Comparison of ENCODE assay signal across 7 mouse cellular contexts in the genomic region with DNA sequence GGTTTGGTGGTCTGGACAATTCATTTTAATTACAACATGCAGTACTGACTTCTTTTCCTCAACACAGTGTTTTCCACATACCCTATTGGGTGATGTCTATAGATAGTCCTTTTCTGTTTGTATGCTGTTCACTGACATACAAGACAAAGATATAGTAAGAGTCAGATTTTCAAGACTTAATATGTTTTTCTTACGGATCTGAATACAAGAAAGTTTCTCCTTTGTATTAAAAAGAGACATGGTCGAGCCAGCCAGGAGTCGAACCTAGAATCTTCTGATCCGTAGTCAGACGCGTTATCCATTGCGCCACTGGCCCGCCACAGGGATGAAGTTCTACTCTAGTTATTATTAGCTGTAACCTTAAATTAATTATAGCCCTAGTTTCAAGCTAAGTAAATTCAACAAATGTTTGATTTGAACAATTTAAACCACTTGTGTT. TPM values are rescaled to one million over a fixed set of nuclear protein-coding genes. Genes with fewer than 3 reads are reported as not detected.
DNase-seq lines count a peak whose midpoint lies in the region; ATAC-seq and TF ChIP-seq lines count a peak whose summit lies in the region.

No protein-coding gene starts in this region.

- no peak for TF ChIP-seq POLR2A in MEL (IDR thresholded peaks at IDR 0.05; ENCODE audit: control insufficient read depth in 1 of 2, insufficient read depth in 1 of 2, low read depth in 1 of 2, low read length in 2 of 2, poor library complexity in 1 of 2)
- TF ChIP-seq POLR2A in heart, adult 2 months (IDR thresholded peaks at IDR 0.05; ENCODE audit: insufficient read depth, low read depth, low read length), result no peak

- no peak for TF ChIP-seq CTCF in MEL (IDR thresholded peaks at IDR 0.05 in 2 of 3, conservative IDR thresholded peaks at IDR 0.05 in 1 of 3; ENCODE audit: control insufficient read depth in 1 of 3, insufficient read depth in 1 of 3, low read depth in 2 of 3, low read length in 3 of 3, poor library complexity in 1 of 3, severe bottlenecking in 1 of 3)
- no peak for TF ChIP-seq CTCF in heart, adult 2 months (IDR thresholded peaks at IDR 0.05)
- TF ChIP-seq CTCF in intestine, postnatal 0 days (IDR thresholded peaks at IDR 0.05; ENCODE audit: low read depth), result no peak
- no peak for TF ChIP-seq CTCF in liver, postnatal 0 days (IDR thresholded peaks at IDR 0.05; ENCODE audit: low read depth)

- H3K4me1 ChIP-seq in MEL (ENCODE audit: control insufficient read depth in 1 of 2, insufficient read depth in 2 of 2, low read length in 2 of 2), result peaks cover 0 to 3% of the 10 kb centered on the region in 2 experiments; a peak in 1 of 4 replicates
- no peaks in the 10 kb centered on the region; the same call in 1 of the 2 replicates for H3K4me1 ChIP-seq in heart, adult 2 months (ENCODE audit: control insufficient read depth, insufficient read depth, low read length)
- 0 out of 2 replicates have a peak, but pooled peaks cover 3% of the 10 kb centered on the region for H3K4me1 ChIP-seq in intestine, postnatal 0 days (replicated peaks; ENCODE audit: control insufficient read depth, insufficient read depth, low read length)
- H3K4me1 ChIP-seq in liver, postnatal 0 days (ENCODE audit: insufficient read depth), result peaks cover 4% of the 10 kb centered on the region
- H3K4me1 ChIP-seq in neural tube, embryonic 11.5 days (ENCODE audit: control insufficient read depth, insufficient read depth, low read length), result 0 out of 2 replicates have a peak, but pooled peaks cover 3% of the 10 kb centered on the region

- peaks cover 0 to 6% of the 10 kb centered on the region in 2 experiments; a peak in 2 of 4 replicates for H3K36me3 ChIP-seq in MEL (ENCODE audit: control insufficient read depth in 1 of 2, insufficient read depth in 2 of 2, low read length in 2 of 2)
- no peaks in the 10 kb centered on the region for H3K36me3 ChIP-seq in heart, adult 2 months (ENCODE audit: control insufficient read depth, insufficient read depth, low read length)
- H3K36me3 ChIP-seq in intestine, postnatal 0 days (ENCODE audit: control insufficient read depth, insufficient read depth), result no peaks in the 10 kb centered on the region
- no peaks in the 10 kb centered on the region for H3K36me3 ChIP-seq in liver, postnatal 0 days (replicated peaks; ENCODE audit: insufficient read depth, low read length)
- H3K36me3 ChIP-seq in neural tube, embryonic 11.5 days (ENCODE audit: control insufficient read depth, insufficient read depth, low read length), result no peaks in the 10 kb centered on the region

- peak overlapping the region; percentile 70 for H3K4me2 ChIP-seq in intestine, postnatal 0 days (replicated peaks; ENCODE audit: low read depth)
- H3K4me2 ChIP-seq in liver, postnatal 0 days (ENCODE audit: low read depth, low read length), result peak overlapping the region; percentile 81
- H3K4me2 ChIP-seq in neural tube, embryonic 11.5 days (ENCODE audit: low read depth), result peak overlapping the region; percentile 57

- peak; percentile 67 for ATAC-seq in intestine, postnatal 0 days
- peak; percentile 75 for ATAC-seq in liver, postnatal 0 days
- ATAC-seq in neural tube, embryonic 11.5 days (ENCODE audit: insufficient read depth, low FRiP score, low TSS enrichment), result peak; percentile 76

- H3K27me3 ChIP-seq in MEL (ENCODE audit: control insufficient read depth in 1 of 2, insufficient read depth in 2 of 2, low read length in 2 of 2), result no peaks in the 10 kb centered on the region
- no peaks in the 10 kb centered on the region for H3K27me3 ChIP-seq in heart, adult 2 months (ENCODE audit: control insufficient read depth, insufficient read depth, low read length)
- H3K27me3 ChIP-seq in intestine, postnatal 0 days (replicated peaks; ENCODE audit: control insufficient read depth, insufficient read depth, low read length), result 0 out of 2 replicates have a peak, but pooled peaks cover 3% of the 10 kb centered on the region
- H3K27me3 ChIP-seq in liver, postnatal 0 days (ENCODE audit: insufficient read depth, low read length), result no peaks in the 10 kb centered on the region
- H3K27me3 ChIP-seq in neural tube, embryonic 11.5 days (ENCODE audit: control insufficient read depth, insufficient read depth, low read length), result peaks cover 10% of the 10 kb centered on the region

- H3K79me2 ChIP-seq in MEL (ENCODE audit: control insufficient read depth, insufficient read depth, low read length, poor library complexity), result no peaks in the 10 kb centered on the region; the same call in 1 of the 2 replicates
- no peaks in the 10 kb centered on the region for H3K79me2 ChIP-seq in heart, adult 2 months (replicated peaks; ENCODE audit: control insufficient read depth, insufficient read depth, low read length)

- no peak for TF ChIP-seq RAD21 in MEL (IDR thresholded peaks at IDR 0.05; ENCODE audit: low read depth, low read length)

- 3% methylated on average over 8 of the region's 8 CpGs for WGBS in heart, adult 2 months
- 0% methylated on average over 8 of the region's 8 CpGs for WGBS in intestine, postnatal 0 days
- WGBS in liver, postnatal 0 days (ENCODE audit: insufficient replicate concordance), result under 1% methylated on average over 8 of the region's 8 CpGs
- under 1% methylated on average over 8 of the region's 8 CpGs for WGBS in neural tube, embryonic 11.5 days

- intact Hi-C loops in heart, adult 2 months (cut with DNase I), result loop anchor here (2.0 to 10.0 kb wide), 6 partner anchors 46 to 1416 kb away; no protein-coding TSS in a partner anchor

- peak overlapping the region; percentile 24; the same call in 1 of the 2 replicates for H3K27ac ChIP-seq in MEL (ENCODE audit: control insufficient read depth, low read depth, low read length)
- H3K27ac ChIP-seq in heart, adult 2 months, result no peak overlapping the region; the same call in 1 of the 2 replicates
- no peak overlapping the region for H3K27ac ChIP-seq in intestine, postnatal 0 days (ENCODE audit: low read depth, low read length)
- H3K27ac ChIP-seq in liver, postnatal 0 days (ENCODE audit: low read depth), result peak overlapping the region; percentile 74
- no peak overlapping the region for H3K27ac ChIP-seq in neural tube, embryonic 11.5 days (ENCODE audit: low read depth, low read length)

- no peaks in the 10 kb centered on the region for H3K9me3 ChIP-seq in MEL (replicated peaks; ENCODE audit: insufficient read depth, low read length)
- no peaks in the 10 kb centered on the region for H3K9me3 ChIP-seq in intestine, postnatal 0 days (ENCODE audit: control insufficient read depth)
- no peaks in the 10 kb centered on the region for H3K9me3 ChIP-seq in liver, postnatal 0 days (ENCODE audit: low read length)
- no peaks in the 10 kb centered on the region for H3K9me3 ChIP-seq in neural tube, embryonic 11.5 days (ENCODE audit: control insufficient read depth, low read length)

- peak overlapping the region; percentile 72 for H3K9ac ChIP-seq in MEL (ENCODE audit: control insufficient read depth, low read depth, low read length, poor library complexity, severe bottlenecking)
- H3K9ac ChIP-seq in heart, adult 2 months (ENCODE audit: low read depth, low read length), result peak overlapping the region; percentile 66; the same call in 1 of the 2 replicates
- peak overlapping the region; percentile 53 for H3K9ac ChIP-seq in intestine, postnatal 0 days (ENCODE audit: low read depth, low read length)
- H3K9ac ChIP-seq in liver, postnatal 0 days (replicated peaks), result peak overlapping the region; percentile 65
- H3K9ac ChIP-seq in neural tube, embryonic 11.5 days (ENCODE audit: low read length), result no peak overlapping the region

- no peak for TF ChIP-seq EP300 in MEL (IDR thresholded peaks at IDR 0.05; ENCODE audit: low read depth in 1 of 2, low read length in 2 of 2)
- TF ChIP-seq EP300 in heart, adult 2 months (IDR thresholded peaks at IDR 0.05; ENCODE audit: insufficient read depth, low read depth, low read length), result 0 out of 2 replicates have a peak, but pooled peaks have one; percentile 51
- peak; percentile 20; the same call in 1 of the 2 replicates for TF ChIP-seq EP300 in liver, postnatal 0 days (IDR thresholded peaks at IDR 0.05; ENCODE audit: low read depth)

- DNase-seq in CD4-positive, CD25-positive, alpha-beta regulatory T cell, adult 2 months (ENCODE audit: low read depth, low spot score), result peak; percentile 56
- DNase-seq in MEL (ENCODE audit: low read depth, low spot score), result peak; percentile 77
- DNase-seq in embryo, embryonic 9.5 days (ENCODE audit: extremely low spot score), result peak; percentile 86
- peak; percentile 80 to 85 for DNase-seq in heart, adult 2 months
- DNase-seq in liver, postnatal 0 days, result peak; percentile 78
- peak; percentile 67 for DNase-seq in neural tube, embryonic 11.5 days (ENCODE audit: low spot score)

- H3K4me3 ChIP-seq in MEL (ENCODE audit: control insufficient read depth in 1 of 2, insufficient read depth in 1 of 2, low read depth in 2 of 2, low read length in 2 of 2), result peak overlapping the region; percentile 60 to 80
- peak overlapping the region; percentile 58 for H3K4me3 ChIP-seq in heart, adult 2 months
- H3K4me3 ChIP-seq in intestine, postnatal 0 days (ENCODE audit: low read depth, low read length), result peak overlapping the region; percentile 51
- H3K4me3 ChIP-seq in liver, postnatal 0 days (ENCODE audit: low read depth, low read length), result peak overlapping the region; percentile 59
- H3K4me3 ChIP-seq in neural tube, embryonic 11.5 days (ENCODE audit: low read depth, low read length), result peak overlapping the region; percentile 42

RNA-seq across cellular contexts. Expression of gene Prss16, which starts 11.4 kb away (rescaled TPM):
- total RNA-seq in MEL (2012; rRNA removed), result not detected in 2 replicates
- polyA plus RNA-seq in MEL (2012; ENCODE audit: insufficient read depth in 1 of 2, insufficient read length in 2 of 2, low read depth in 1 of 2, low replicate concordance in 2 of 2, missing spikeins in 1 of 2), result under 1 TPM in 1 of 2 experiments, not detected in 1; 0.47 TPM
- total RNA-seq in heart, adult 2 months (2021), result not detected
- polyA plus RNA-seq in heart, adult 2 months (2012; rRNA removed), result 0.23 TPM in 1 of 2 replicates, not detected in the other
- polyA plus RNA-seq in intestine, postnatal 0 days (2015; fragmentation: Nextera tagmentation; extraction: Ambion mirVana), result 4.0 and 4.1 TPM in 2 replicates
- 0.92 and 1.1 TPM in 2 replicates for polyA plus RNA-seq in liver, postnatal 0 days (2015; fragmentation: Nextera tagmentation; extraction: Ambion mirVana)
- polyA plus RNA-seq in neural tube, embryonic 11.5 days (2014; fragmentation: Nextera tagmentation; extraction: Ambion mirVana), result 0.21 and 0.27 TPM in 2 replicates

RNA-seq across cellular contexts. Expression of gene Hist1h2ah, which starts 14.4 kb away (rescaled TPM):
- total RNA-seq in MEL (2012; rRNA removed), result 1,264 and 1,284 TPM in 2 replicates
- polyA plus RNA-seq in MEL (2012; ENCODE audit: insufficient read depth in 1 of 2, insufficient read length in 2 of 2, low read depth in 1 of 2, low replicate concordance in 2 of 2, missing spikeins in 1 of 2), result 1 to 10 TPM in 1 of 2 experiments, not detected in 1; 3.7 TPM
- total RNA-seq in heart, adult 2 months (2021), result 1 to 10 TPM; 8.1 to 10.0 TPM
- 1.1 TPM in 1 of 2 replicates, not detected in the other for polyA plus RNA-seq in heart, adult 2 months (2012; rRNA removed)
- 3.4 and 5.3 TPM in 2 replicates for polyA plus RNA-seq in intestine, postnatal 0 days (2015; fragmentation: Nextera tagmentation; extraction: Ambion mirVana)
- 8.6 and 9.9 TPM in 2 replicates for polyA plus RNA-seq in liver, postnatal 0 days (2015; fragmentation: Nextera tagmentation; extraction: Ambion mirVana)
- polyA plus RNA-seq in neural tube, embryonic 11.5 days (2014; fragmentation: Nextera tagmentation; extraction: Ambion mirVana), result 6.6 and 16.2 TPM in 2 replicates

RNA-seq across cellular contexts. Expression of gene Hist1h2bk, which starts 14.8 kb away (rescaled TPM):
- 2,495 and 3,316 TPM in 2 replicates for total RNA-seq in MEL (2012; rRNA removed)
- polyA plus RNA-seq in MEL (2012; ENCODE audit: insufficient read depth in 1 of 2, insufficient read length in 2 of 2, low read depth in 1 of 2, low replicate concordance in 2 of 2, missing spikeins in 1 of 2), result 1 to 10 TPM in 1 of 2 experiments, not detected in 1; 5.7 TPM
- total RNA-seq in heart, adult 2 months (2021), result 10 to 100 TPM in 1 of 2 experiments, 1 to 10 TPM in 1; 7.3 to 10.0 TPM
- not detected in 2 replicates for polyA plus RNA-seq in heart, adult 2 months (2012; rRNA removed)
- polyA plus RNA-seq in intestine, postnatal 0 days (2015; fragmentation: Nextera tagmentation; extraction: Ambion mirVana), result 0.90 and 1.8 TPM in 2 replicates
- polyA plus RNA-seq in liver, postnatal 0 days (2015; fragmentation: Nextera tagmentation; extraction: Ambion mirVana), result 1.7 and 2.2 TPM in 2 replicates
- polyA plus RNA-seq in neural tube, embryonic 11.5 days (2014; fragmentation: Nextera tagmentation; extraction: Ambion mirVana), result 6.2 and 10.8 TPM in 2 replicates

RNA-seq across cellular contexts. Expression of gene Hist1h4i, which starts 20.2 kb away (rescaled TPM):
- 1,065 and 1,370 TPM in 2 replicates for total RNA-seq in MEL (2012; rRNA removed)
- 10 to 100 TPM in 1 of 2 experiments, not detected in 1; 10.4 TPM for polyA plus RNA-seq in MEL (2012; ENCODE audit: insufficient read depth in 1 of 2, insufficient read length in 2 of 2, low read depth in 1 of 2, low replicate concordance in 2 of 2, missing spikeins in 1 of 2)
- 10 to 100 TPM; 11.9 to 18.1 TPM for total RNA-seq in heart, adult 2 months (2021)
- polyA plus RNA-seq in heart, adult 2 months (2012; rRNA removed), result 5.8 and 8.3 TPM in 2 replicates
- polyA plus RNA-seq in intestine, postnatal 0 days (2015; fragmentation: Nextera tagmentation; extraction: Ambion mirVana), result 9.4 and 9.9 TPM in 2 replicates
- polyA plus RNA-seq in liver, postnatal 0 days (2015; fragmentation: Nextera tagmentation; extraction: Ambion mirVana), result 18.0 and 18.3 TPM in 2 replicates
- 25.5 and 29.2 TPM in 2 replicates for polyA plus RNA-seq in neural tube, embryonic 11.5 days (2014; fragmentation: Nextera tagmentation; extraction: Ambion mirVana)

RNA-seq across cellular contexts. Expression of gene Hist1h2ag, which starts 21.8 kb away (rescaled TPM):
- 766 and 975 TPM in 2 replicates for total RNA-seq in MEL (2012; rRNA removed)
- 1 to 10 TPM in 1 of 2 experiments, not detected in 1; 5.9 TPM for polyA plus RNA-seq in MEL (2012; ENCODE audit: insufficient read depth in 1 of 2, insufficient read length in 2 of 2, low read depth in 1 of 2, low replicate concordance in 2 of 2, missing spikeins in 1 of 2)
- total RNA-seq in heart, adult 2 months (2021), result 1 to 10 TPM; 1.7 to 4.3 TPM
- not detected in 2 replicates for polyA plus RNA-seq in heart, adult 2 months (2012; rRNA removed)
- 12.9 and 16.0 TPM in 2 replicates for polyA plus RNA-seq in intestine, postnatal 0 days (2015; fragmentation: Nextera tagmentation; extraction: Ambion mirVana)
- 7.4 and 9.4 TPM in 2 replicates for polyA plus RNA-seq in liver, postnatal 0 days (2015; fragmentation: Nextera tagmentation; extraction: Ambion mirVana)
- polyA plus RNA-seq in neural tube, embryonic 11.5 days (2014; fragmentation: Nextera tagmentation; extraction: Ambion mirVana), result 51.6 and 61.4 TPM in 2 replicates

Comparison
In these comparisons a context has a peak if more than half of its experiments do, and no peak if none do; other contexts are left out.
1. H3K27ac ChIP-seq: peak in MEL (single experiment) and liver, postnatal 0 days (single experiment); none in heart, adult 2 months (single experiment), intestine, postnatal 0 days (single experiment) and neural tube, embryonic 11.5 days (single experiment).
2. Peak in every context shown above with its lines, with median percentiles within 50 percentile points of each other: DNase-seq, H3K4me3 ChIP-seq, ATAC-seq and H3K4me2 ChIP-seq.